Mouse (Mus musculus): ENCODE measurements at regions not wholly inside any gene's neighbourhood (a gene's known extent, or its start where the extent isn't known, plus 50 kb on each side); places are given as distances from the start of the nearest gene placed in this dataset.

- peak; percentile 22 for DNase-seq (ENCODE audit: low read depth)
Observed at GRCm38 (mm10) chr15:56042449-56042848, 1435.0 kb downstream of the Slc22a22 start.

GRCm38 (mm10) chr15:56030007-56030406 is 1447.4 kb downstream of the Slc22a22 start:
- no peak for DNase-seq (ENCODE audit: low read depth)

- no peak for DNase-seq (ENCODE audit: low read depth)
Observed at GRCm38 (mm10) chr15:56027197-56027818, 1450.1 kb downstream of the Slc22a22 start.

- no peak for DNase-seq (ENCODE audit: low read depth)
Observed at GRCm38 (mm10) chr15:56024705-56025104, 1452.7 kb downstream of the Slc22a22 start.

DNA sequence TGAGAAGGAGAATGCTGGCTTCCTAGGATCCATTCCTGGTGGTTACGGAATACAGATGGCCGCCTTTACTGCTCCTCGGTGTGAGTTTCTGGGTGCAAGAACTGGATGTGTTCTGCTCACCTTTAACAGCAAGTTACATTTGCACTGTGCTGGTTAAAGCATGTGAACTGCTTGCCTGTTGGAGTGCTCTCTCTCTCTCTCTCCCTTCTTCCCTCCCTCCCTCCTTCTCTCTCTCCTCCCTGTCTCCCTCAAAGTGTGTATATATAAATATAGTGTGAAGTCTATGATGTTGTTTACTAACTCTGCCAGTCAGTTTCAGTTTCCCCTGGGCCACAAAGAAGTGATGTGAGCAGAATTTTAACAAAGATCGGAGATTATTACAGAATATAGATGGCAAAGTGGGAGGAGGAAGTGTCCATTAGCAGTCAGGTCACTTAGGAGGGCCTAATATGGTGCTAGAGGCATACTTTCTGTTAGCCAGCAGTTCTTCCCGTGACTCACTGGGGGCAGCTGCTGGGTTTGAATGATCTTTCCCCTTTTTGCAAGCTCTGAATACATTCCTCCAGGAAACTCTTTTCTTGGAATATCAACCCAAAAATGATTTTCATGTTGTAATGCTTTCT is 1453.5 kb downstream of the Slc22a22 start:
- no peak for DNase-seq (ENCODE audit: low read depth)

DNA sequence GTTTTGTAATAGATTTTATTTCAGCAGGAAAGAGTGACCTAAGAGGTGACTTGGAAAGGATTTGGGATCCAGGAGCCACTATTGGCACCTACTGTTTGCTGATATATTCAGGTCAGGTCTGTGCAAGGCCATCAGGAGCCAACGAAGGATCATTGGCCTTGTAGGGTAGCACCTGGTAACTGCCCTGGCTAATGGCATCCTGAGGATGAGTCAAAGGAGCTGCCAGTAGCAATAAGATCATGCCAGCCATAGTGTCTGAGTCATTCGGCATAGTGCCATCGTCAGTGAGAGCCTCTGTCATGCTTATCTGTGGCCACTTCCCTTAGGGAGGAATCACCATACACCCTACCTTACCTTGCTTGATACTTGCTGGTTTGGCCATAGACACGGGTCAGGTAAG is 1455.1 kb downstream of the Slc22a22 start:
- no peak for DNase-seq (ENCODE audit: low read depth)

- DNase-seq (ENCODE audit: low read depth) = no peak
Observed at GRCm38 (mm10) chr15:56018141-56018540, 1459.3 kb downstream of the Slc22a22 start.

- DNase-seq (ENCODE audit: low read depth) = no peak
Observed at GRCm38 (mm10) chr15:56017561-56017960, 1459.9 kb downstream of the Slc22a22 start.

GRCm38 (mm10) chr15:56016070-56016469 is 1461.4 kb downstream of the Slc22a22 start:
- no peak for DNase-seq (ENCODE audit: low read depth)

DNA sequence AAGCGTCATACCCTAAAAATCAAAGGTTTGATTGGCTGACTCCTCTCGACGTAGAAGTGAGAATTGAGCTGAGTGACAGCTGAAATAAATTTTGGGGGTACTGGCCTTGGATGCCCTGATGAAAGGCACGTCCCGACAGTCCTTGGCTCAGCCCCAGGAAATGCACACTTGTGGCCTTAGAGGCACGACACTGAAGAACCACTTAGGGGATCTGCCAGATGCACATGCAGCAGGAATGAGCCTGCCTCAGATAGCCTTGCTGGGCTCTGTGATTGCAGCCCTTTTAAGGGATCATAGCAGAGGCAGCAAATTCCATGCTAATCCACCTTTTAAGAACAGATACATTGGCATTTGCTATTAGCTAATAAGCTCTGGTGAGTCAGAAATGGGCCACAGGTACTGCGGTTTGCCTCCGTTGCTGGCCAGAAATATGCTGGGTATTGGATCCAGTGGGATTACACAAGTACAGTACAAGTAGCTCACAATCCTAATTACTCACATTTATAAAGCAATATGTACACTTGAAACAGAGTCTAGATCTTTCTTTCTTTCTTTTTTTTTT is 1463.3 kb downstream of the Slc22a22 start:
- no peak for DNase-seq (ENCODE audit: low read depth)

DNA sequence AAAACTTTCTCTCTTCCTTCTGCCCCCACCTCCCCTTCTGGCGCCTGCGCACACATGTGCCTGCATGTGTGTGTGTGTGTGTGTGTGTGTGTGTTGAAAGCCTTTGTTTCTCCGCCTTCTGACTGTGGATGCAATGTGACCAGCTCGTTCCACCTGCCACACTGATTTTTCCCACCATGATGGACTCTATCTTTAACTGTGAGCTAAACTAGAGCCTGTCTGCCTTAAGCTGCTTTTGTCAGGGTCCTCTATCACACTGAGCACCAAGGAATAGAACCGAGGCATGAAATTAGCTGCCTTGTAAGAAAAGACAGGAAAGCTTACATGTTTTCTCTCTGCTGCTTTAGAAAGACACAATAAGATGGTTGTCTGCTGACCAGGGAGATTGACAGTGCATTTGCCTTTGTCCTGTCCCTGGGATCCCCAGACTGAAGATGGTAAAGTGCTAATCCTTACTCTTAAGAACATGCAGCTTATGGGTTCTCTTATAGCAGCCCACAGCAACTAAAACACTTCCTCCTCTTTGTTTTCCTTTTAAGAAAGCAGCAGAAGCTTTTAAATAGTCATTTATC is 1468.7 kb downstream of the Slc22a22 start:
- DNase-seq (ENCODE audit: low read depth) = no peak

DNA sequence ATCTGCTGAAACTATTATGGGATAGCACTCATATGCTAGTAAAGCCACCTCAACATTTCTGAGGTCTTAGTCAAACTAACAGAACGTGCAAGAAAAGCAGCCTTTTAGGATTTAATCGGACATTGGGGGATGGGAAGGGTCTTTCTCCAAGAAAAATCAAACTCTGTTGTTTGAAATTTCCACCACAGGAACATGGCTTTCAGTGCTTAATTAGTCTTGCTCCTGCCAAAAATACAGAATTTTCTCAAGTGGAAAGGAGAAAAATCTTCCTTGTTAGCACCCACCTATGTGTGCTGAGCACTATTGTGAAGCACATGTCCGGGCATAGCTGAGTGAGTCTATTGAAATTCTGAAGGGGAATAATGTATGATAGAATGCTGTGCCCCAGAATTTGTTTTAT is 1470.0 kb downstream of the Slc22a22 start:
- DNase-seq (ENCODE audit: low read depth) = no peak

DNA sequence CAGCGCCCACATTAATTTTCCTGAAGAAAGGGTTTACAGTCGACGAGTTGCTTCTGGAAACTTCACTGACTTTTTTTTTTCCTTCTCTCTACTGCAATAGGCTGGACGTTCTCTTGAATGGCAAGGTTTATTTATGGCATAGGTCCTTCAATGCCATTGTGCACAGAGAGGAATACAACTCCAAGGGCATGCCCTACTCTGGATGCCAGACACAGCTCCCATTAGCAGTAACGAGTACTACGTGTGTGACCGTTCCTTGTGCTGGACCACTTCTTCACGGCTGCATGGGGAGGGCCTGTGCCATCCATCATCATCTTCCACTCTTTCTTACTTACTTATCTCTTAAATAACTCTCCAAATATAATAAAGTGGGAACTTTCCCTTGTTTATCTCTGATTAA is 1472.1 kb downstream of the Slc22a22 start:
- no peak for DNase-seq (ENCODE audit: low read depth)

- DNase-seq (ENCODE audit: low read depth) = no peak
Observed at GRCm38 (mm10) chr15:56003921-56004320, 1473.5 kb downstream of the Slc22a22 start.

- DNase-seq (ENCODE audit: low read depth) = no peak
Observed at GRCm38 (mm10) chr15:55999605-56000004, 1477.8 kb downstream of the Slc22a22 start.

DNA sequence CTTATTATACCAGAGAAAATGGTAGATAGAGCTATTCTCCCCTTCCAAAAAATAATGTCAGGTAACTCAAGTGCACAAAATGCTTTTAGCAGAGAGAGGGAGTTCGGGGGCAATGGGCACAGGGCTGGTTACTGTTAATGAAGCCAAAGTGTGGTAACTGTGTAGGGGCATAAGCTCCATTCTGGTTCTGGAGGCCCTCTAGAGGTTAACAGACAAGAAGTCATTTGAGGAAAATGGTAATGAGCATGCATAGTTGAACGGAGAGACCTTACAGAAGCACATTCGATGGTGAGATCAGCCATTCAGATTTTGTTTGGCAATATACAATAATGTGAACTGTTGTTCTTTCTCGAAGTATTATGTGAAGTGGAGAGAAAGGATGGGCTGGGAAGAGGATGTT is 1479.4 kb downstream of the Slc22a22 start:
- DNase-seq (ENCODE audit: low read depth) = no peak

- no peak for DNase-seq (ENCODE audit: low read depth)
Observed at GRCm38 (mm10) chr15:55994680-55995079, 1482.7 kb downstream of the Slc22a22 start.

- DNase-seq (ENCODE audit: low read depth) = no peak
Observed at GRCm38 (mm10) chr15:55975843-55976242, 1501.6 kb downstream of the Slc22a22 start.

GRCm38 (mm10) chr15:55966780-55967179 is 1510.6 kb downstream of the Slc22a22 start:
- DNase-seq (ENCODE audit: low read depth) = no peak

DNA sequence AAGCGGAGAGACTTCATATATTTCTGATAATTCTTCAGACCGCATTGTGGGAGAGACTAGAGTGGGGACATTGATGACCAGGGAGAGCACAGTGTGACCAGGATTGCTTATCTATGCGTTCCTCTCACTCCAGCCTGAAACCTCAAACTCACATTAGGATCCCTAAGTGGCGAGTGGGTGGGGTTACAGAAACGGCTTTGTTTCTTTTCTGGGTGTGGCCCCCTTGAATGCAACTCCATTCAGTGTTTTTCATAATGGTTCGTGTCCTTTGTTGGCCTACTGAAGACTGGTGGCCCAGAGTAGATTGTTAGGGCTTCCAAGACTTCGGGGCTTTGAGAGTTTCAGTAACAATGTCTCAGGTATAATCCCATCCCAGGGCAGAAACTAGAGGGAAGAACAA is 1512.1 kb downstream of the Slc22a22 start:
- DNase-seq (ENCODE audit: low read depth) = no peak

- DNase-seq (ENCODE audit: low read depth) = no peak
Observed at GRCm38 (mm10) chr15:55962093-55962492, 1515.3 kb downstream of the Slc22a22 start.

Data from fibroblast of lung, adult 2 months (primary cell).